Mouse (Mus musculus): ENCODE data around the gene Plekhf1.

Plekhf1 gene

GRCm38 (mm10) chr7:38174321-38175148 is 53.3 kb downstream of the Plekhf1 start:
- in situ Hi-C loops (cut with MboI; ENCODE audit: low pct_unique_long_range_greater_than_20kb in 1 of 2, low sequenced_read_pairs in 2 of 2, unreplicated experiment in 1 of 2), result loop anchor here in 1 of 2 experiments (25.0 kb wide), 1 partner anchor 412 kb away; the partner anchor contains the start of gene Zfp536

- in situ Hi-C loops (cut with MboI; ENCODE audit: low pct_unique_long_range_greater_than_20kb in 1 of 2, low sequenced_read_pairs in 2 of 2, unreplicated experiment in 1 of 2), result loop anchor here in 1 of 2 experiments (25.0 kb wide), 1 partner anchor 412 kb away; the partner anchor contains the start of gene Zfp536
These were observed 53.9 kb downstream of the Plekhf1 start for GRCm38 (mm10) chr7:38173871-38174270.

- in situ Hi-C loops (cut with MboI; ENCODE audit: low pct_unique_long_range_greater_than_20kb in 1 of 2, low sequenced_read_pairs in 2 of 2, unreplicated experiment in 1 of 2), result loop anchor here in 1 of 2 experiments (25.0 kb wide), 1 partner anchor 405 kb away; the partner anchor contains the start of gene Zfp536
These were observed 60.1 kb downstream of the Plekhf1 start for GRCm38 (mm10) chr7:38167724-38168141.
